Mouse (Mus musculus): ENCODE data around the gene Mgll.

Mgll gene

GRCm38 (mm10) chr6:88857830-88858229 lies 133.6 kb downstream of the Mgll start:
- no peak for DNase-seq

GRCm38 (mm10) chr6:88858341-88858740 lies 134.1 kb downstream of the Mgll start:
- no peak for DNase-seq

DNA sequence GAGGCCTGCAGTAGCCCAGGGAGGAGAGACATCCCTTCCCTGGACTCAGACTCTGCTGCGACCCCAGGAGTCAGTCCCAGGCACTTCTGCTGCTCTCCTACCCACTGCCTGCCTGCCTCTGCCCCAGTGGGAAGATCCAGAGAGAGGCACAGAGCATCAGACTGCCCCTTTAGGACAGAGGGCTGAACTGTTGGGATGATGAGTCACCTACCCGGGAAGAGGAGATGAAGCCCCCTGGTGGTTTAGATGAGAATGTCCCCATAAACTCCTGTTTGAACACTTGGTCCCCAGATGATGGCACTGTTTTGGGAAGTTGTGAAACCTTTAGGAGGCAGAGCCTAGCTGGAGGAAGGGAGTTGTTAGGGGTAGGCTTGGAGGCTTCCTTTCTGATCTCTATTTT lies 136.7 kb downstream of the Mgll start:
- DNase-seq, result peak; percentile 33

DNA sequence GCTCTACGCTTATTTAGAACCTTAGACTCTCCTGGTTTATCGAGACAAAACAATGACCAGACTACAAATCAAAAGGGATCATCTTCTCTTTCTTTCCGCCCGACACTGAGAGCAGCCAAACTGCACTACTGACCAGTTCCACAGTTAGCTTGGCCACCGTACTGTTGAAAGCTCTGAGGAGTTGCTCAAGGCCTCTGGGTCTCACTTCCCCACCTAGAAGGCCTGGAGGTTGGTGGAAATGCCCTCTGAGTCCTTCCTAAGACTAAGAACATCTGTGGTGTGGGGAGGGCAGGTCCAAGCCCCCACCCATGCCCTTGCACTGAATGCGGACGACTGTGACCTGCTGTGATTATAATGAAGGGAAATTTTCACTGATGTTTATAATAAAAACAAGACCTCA lies 141.5 kb downstream of the Mgll start:
- DNase-seq, result no peak

DNA sequence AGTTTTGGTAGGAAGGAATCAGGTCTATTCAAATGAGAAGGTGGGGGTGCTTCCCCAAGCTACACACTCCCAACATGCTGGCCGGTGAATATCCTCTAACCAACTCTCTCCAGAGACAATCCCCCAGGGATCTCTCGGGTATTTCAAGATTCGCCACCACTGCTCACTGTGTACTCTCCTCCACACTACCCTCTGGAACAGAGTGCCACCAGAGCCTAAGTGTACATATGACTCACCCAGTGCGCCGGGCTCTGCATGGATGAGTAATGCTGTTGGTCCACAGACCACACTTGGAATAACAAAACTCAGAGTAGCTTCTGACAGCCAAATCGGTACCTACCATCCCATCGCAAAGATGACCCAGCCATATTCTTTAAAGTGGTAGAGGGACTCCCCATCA lies 145.2 kb downstream of the Mgll start:
- DNase-seq, result no peak

DNA sequence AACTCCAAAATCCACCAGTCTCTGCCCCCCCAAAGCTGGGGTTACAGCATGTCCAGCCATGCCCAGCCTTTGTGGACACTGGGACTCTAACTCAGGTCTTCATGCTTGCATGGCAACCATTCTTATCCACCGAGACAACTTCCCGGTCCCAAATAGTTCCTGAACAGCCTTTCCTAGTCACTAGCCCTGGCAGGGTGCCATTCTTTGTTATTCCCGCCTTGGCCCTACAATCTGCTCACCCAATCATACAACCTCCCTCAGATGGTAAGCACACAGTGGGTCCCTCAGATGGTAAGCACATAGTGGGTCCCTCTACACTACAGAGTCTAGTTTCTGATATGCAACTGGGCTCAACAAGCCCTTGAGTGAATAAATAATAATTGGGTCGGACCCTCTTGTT lies 146.4 kb downstream of the Mgll start:
- no peak for DNase-seq

GRCm38 (mm10) chr6:88871546-88871945 lies 147.3 kb downstream of the Mgll start:
- no peak for DNase-seq

DNA sequence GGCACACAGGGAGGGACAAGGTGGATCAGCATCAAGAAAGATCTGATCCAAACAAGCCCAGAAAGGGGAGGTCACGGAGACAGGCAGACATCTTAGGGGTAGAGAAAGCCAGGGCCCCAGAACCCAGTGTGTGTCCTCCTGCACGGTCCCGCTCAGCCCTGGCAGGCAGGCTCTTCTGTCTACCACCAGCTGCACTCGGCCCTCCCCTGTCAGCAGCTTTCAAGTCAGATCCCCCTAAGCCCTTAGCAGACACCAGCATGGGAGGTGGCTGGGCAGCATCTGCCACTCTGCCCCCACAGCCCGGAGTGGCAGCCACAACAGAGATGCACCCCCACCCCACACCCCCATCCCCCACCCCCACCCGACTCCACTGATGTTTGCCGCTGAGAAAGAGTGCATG lies 148.6 kb downstream of the Mgll start:
- peak; percentile 51 for DNase-seq

DNA sequence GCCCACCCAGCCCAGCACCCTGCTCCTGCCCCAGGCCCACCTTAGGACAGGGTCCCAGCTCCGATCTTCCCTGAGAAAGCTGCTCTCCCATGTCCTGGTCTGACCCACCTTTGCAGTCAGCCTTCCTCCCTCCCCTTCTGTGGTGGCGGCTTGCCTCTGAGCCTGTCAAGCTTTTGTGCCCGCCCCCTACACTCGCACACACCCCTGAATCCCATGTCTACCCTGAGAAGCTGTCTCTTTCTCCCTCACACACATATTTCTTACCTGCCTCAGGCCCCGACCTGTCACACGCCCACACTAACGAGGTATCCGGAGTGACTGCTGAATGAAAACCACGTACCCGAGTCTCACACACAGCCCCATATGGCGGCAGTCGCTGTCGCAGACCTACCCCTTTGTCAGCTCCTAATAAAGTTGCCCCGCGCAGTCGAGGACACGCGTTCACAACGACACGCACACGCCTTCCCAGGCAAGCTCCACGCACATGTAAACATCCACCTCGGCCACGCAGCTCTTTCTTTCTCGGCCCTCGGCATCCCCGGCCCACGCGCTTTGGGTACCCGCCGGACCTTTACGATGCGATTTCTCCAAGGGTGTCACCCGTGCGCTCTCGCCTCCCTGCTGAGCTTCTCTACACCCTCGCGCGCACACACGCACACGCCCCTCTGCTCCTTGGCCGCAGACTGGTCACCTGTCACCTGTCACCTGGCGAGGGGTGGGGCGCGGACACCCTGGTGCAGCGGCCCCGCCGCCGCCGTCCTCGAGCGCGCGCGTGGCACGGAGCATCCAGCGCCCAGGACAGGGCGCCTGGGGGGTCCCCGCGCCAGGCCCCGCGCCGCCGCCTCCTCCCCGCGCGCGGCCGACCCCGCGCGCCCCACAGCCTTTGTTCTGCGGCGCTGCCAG lies 150.0 kb downstream of the Mgll start:
- peak; percentile 32 for DNase-seq

GRCm38 (mm10) chr6:88874868-88875508 lies 150.8 kb downstream of the Mgll start, which contains the start of gene Podxl2:
TSS of gene Podxl2 (minus strand) at chr6:88875044.
- DNase-seq, result peak; percentile 78

All from thymus, postnatal 25 days (tissue).